ENCODE assay signal across 8 mouse cellular contexts in genomic region chr10:69351071-69351841, GRCm38 (mm10). TPM values are rescaled to one million over a fixed set of nuclear protein-coding genes. Genes with fewer than 3 reads are reported as not detected.
A peak's percentile ranks its signal among the peaks of the same experiment; 100 is the strongest.
DNase-seq lines count a peak whose midpoint lies in the region; ATAC-seq and TF ChIP-seq lines count a peak whose summit lies in the region.

No protein-coding gene starts in this region.

- H3K4me3 ChIP-seq in lung, embryonic 16.5 days (ENCODE audit: low read length): peak overlapping the region; percentile 92
- no peak overlapping the region for H3K4me3 ChIP-seq in lung, adult 2 months (replicated peaks; ENCODE audit: extremely low read depth, low read depth, low read length)
- peak overlapping the region; percentile 84 for H3K4me3 ChIP-seq in embryonic facial prominence, embryonic 11.5 days (ENCODE audit: low read depth, low read length)
- peak overlapping the region; percentile 67 for H3K4me3 ChIP-seq in hindbrain, postnatal 0 days (ENCODE audit: low read length)
- peak overlapping the region; percentile 81 for H3K4me3 ChIP-seq in macrophage (ENCODE audit: inconsistent target)

- peak; percentile 46 for ATAC-seq in lung, embryonic 16.5 days (ENCODE audit: low read depth)
- no peak for ATAC-seq in embryonic facial prominence, embryonic 11.5 days (replicated peaks; ENCODE audit: insufficient number of reproducible peaks, low FRiP score, low TSS enrichment, low read depth)
- no peak for ATAC-seq in hindbrain, postnatal 0 days

- peak overlapping the region; percentile 73 for H3K4me2 ChIP-seq in lung, embryonic 16.5 days (ENCODE audit: low read depth, low read length)
- peak overlapping the region; percentile 64 for H3K4me2 ChIP-seq in embryonic facial prominence, embryonic 11.5 days (ENCODE audit: low read depth, low read length)
- H3K4me2 ChIP-seq in hindbrain, postnatal 0 days (ENCODE audit: low read depth, low read length): peak overlapping the region; percentile 92

- H3K27me3 ChIP-seq in lung, embryonic 16.5 days (ENCODE audit: control insufficient read depth, insufficient read depth, low read depth, low read length): no peaks in the 10 kb centered on the region
- H3K27me3 ChIP-seq in embryonic facial prominence, embryonic 11.5 days (ENCODE audit: control insufficient read depth, insufficient read depth, low read length): no peaks in the 10 kb centered on the region
- H3K27me3 ChIP-seq in hindbrain, postnatal 0 days (ENCODE audit: insufficient read depth, low read length): no peaks in the 10 kb centered on the region

- no peak for TF ChIP-seq CTCF in lung, adult 2 months (IDR thresholded peaks at IDR 0.05; ENCODE audit: insufficient read depth, low read length)
- TF ChIP-seq CTCF in hindbrain, postnatal 0 days (IDR thresholded peaks at IDR 0.05; ENCODE audit: low read depth): no peak

- 4% methylated on average over 12 of the region's 12 CpGs for WGBS in lung, embryonic 16.5 days
- 15% methylated on average over 12 of the region's 12 CpGs for whole genome bisulfite sequencing in lung, adult 2 months
- 16% methylated on average over 12 of the region's 12 CpGs for WGBS in embryonic facial prominence, embryonic 11.5 days
- WGBS in hindbrain, postnatal 0 days: 17% methylated on average over 12 of the region's 12 CpGs
- WGBS in macrophage (ENCODE audit: missing documents): 2% methylated on average over 12 of the region's 12 CpGs

- TF ChIP-seq POLR2A in lung, adult 2 months (IDR thresholded peaks at IDR 0.05; ENCODE audit: borderline replicate concordance, extremely low read depth, low read depth, low read length): no peak

- H3K9ac ChIP-seq in lung, embryonic 16.5 days (ENCODE audit: low read length): peak overlapping the region; percentile 96
- peak overlapping the region; percentile 95 for H3K9ac ChIP-seq in embryonic facial prominence, embryonic 11.5 days (replicated peaks; ENCODE audit: low read length)
- H3K9ac ChIP-seq in hindbrain, postnatal 0 days (replicated peaks; ENCODE audit: low read length): peak overlapping the region; percentile 40

- peaks cover 38% of the 10 kb centered on the region for H3K4me1 ChIP-seq in lung, embryonic 16.5 days (replicated peaks; ENCODE audit: control insufficient read depth, insufficient read depth, low read length)
- H3K4me1 ChIP-seq in lung, adult 2 months (ENCODE audit: control insufficient read depth, insufficient read depth, low read length): peaks cover 5% of the 10 kb centered on the region; the same call in 1 of the 2 replicates
- no peaks in the 10 kb centered on the region; the same call in 1 of the 2 replicates for H3K4me1 ChIP-seq in embryonic facial prominence, embryonic 11.5 days (ENCODE audit: control insufficient read depth, insufficient read depth, low read length)
- H3K4me1 ChIP-seq in hindbrain, postnatal 0 days (ENCODE audit: insufficient read depth, low read length): peaks cover 7% of the 10 kb centered on the region

- peak overlapping the region; percentile 94 for H3K27ac ChIP-seq in lung, embryonic 16.5 days (ENCODE audit: low read length)
- H3K27ac ChIP-seq in embryonic facial prominence, embryonic 11.5 days (replicated peaks; ENCODE audit: low read depth, low read length): no peak overlapping the region; the same call in 1 of the 2 replicates
- H3K27ac ChIP-seq in hindbrain, postnatal 0 days: peak overlapping the region; percentile 46
- peak overlapping the region; percentile 73 for H3K27ac ChIP-seq in macrophage

- H3K9me3 ChIP-seq in lung, embryonic 16.5 days (ENCODE audit: control insufficient read depth, low read length): no peaks in the 10 kb centered on the region
- H3K9me3 ChIP-seq in embryonic facial prominence, embryonic 11.5 days (replicated peaks; ENCODE audit: control insufficient read depth, low read length): no peaks in the 10 kb centered on the region
- H3K9me3 ChIP-seq in hindbrain, postnatal 0 days (ENCODE audit: low read length): no peaks in the 10 kb centered on the region

- DNase-seq in lung, adult 2 months: no peak
- peak; percentile 34 for DNase-seq in embryonic facial prominence, embryonic 11.5 days (ENCODE audit: low spot score)
- DNase-seq in hindbrain, postnatal 0 days (ENCODE audit: low spot score): peak; percentile 19
- DNase-seq in frontal cortex, postnatal 36 days (ENCODE audit: low spot score in 2 of 2): no peak
- DNase-seq in right cerebral cortex, adult 18-20 months: no peak
- no peak for DNase-seq in frontal cortex, postnatal 25 days (ENCODE audit: low spot score in 2 of 2)

- peaks cover 36% of the 10 kb centered on the region for H3K36me3 ChIP-seq in lung, embryonic 16.5 days (ENCODE audit: control insufficient read depth, insufficient read depth, low read length)
- peaks cover 9% of the 10 kb centered on the region for H3K36me3 ChIP-seq in embryonic facial prominence, embryonic 11.5 days (replicated peaks; ENCODE audit: control insufficient read depth, insufficient read depth, low read depth, low read length)
- H3K36me3 ChIP-seq in hindbrain, postnatal 0 days (ENCODE audit: insufficient read depth, low read length): no peaks in the 10 kb centered on the region
- H3K36me3 ChIP-seq in macrophage (ENCODE audit: inconsistent target): 0 out of 2 replicates have a peak, but pooled peaks cover 5% of the 10 kb centered on the region

- H3K79me2 ChIP-seq in macrophage (ENCODE audit: inconsistent target): peaks cover 65% of the 10 kb centered on the region

RNA-seq across cellular contexts. Expression of gene Cdk1, which starts 1.5 kb away (rescaled TPM):
- 561 and 586 TPM in 2 replicates for polyA plus RNA-seq in lung, embryonic 16.5 days (2015; fragmentation: Nextera tagmentation; extraction: Ambion mirVana)
- 2.9 and 5.8 TPM in 2 replicates for polyA plus RNA-seq in lung, adult 2 months (2012; rRNA removed)
- polyA plus RNA-seq in embryonic facial prominence, embryonic 11.5 days (2014; fragmentation: Nextera tagmentation; extraction: Ambion mirVana): 507 and 508 TPM in 2 replicates
- total RNA-seq in hindbrain, postnatal 0 days (2014; rRNA removed): 28.1 and 44.3 TPM in 2 replicates
- 59.6 and 74.2 TPM in 2 replicates for polyA plus RNA-seq in hindbrain, postnatal 0 days (2015; fragmentation: Nextera tagmentation; extraction: Ambion mirVana)
- total RNA-seq in macrophage (2018; cell fraction: chromatin; rRNA removed): 10 to 100 TPM in 2 of 26 experiments, 1 to 10 TPM in 24; 1.9 to 21.3 (median 5.5) TPM
- total RNA-seq in macrophage (2018; cell fraction: cytosol; rRNA removed): 10 to 100 TPM; 14.3 to 40.4 (median 20.4) TPM
- 10 to 100 TPM in 3 of 26 experiments, 1 to 10 TPM in 23; 2.2 to 44.9 (median 6.0) TPM for total RNA-seq in macrophage (2018; cell fraction: nucleus; rRNA removed)
- 23.9 to 111 TPM (median 50.1 TPM) in 3 replicates for polyA plus RNA-seq in macrophage (2018)

RNA-seq across cellular contexts. Expression of gene Ank3, which starts 47.3 kb away (rescaled TPM):
- 19.0 and 20.3 TPM in 2 replicates for polyA plus RNA-seq in lung, embryonic 16.5 days (2015; fragmentation: Nextera tagmentation; extraction: Ambion mirVana)
- polyA plus RNA-seq in lung, adult 2 months (2012; rRNA removed): 19.2 and 23.3 TPM in 2 replicates
- 32.5 and 34.4 TPM in 2 replicates for polyA plus RNA-seq in embryonic facial prominence, embryonic 11.5 days (2014; fragmentation: Nextera tagmentation; extraction: Ambion mirVana)
- total RNA-seq in hindbrain, postnatal 0 days (2014; rRNA removed): 200 and 239 TPM in 2 replicates
- 58.7 and 60.1 TPM in 2 replicates for polyA plus RNA-seq in hindbrain, postnatal 0 days (2015; fragmentation: Nextera tagmentation; extraction: Ambion mirVana)
- total RNA-seq in macrophage (2018; cell fraction: chromatin; rRNA removed): 1 to 10 TPM in 1 of 26 experiments, under 1 TPM in 1, not detected in 24; 0.74 to 2.6 TPM
- not detected for total RNA-seq in macrophage (2018; cell fraction: cytosol; rRNA removed)
- total RNA-seq in macrophage (2018; cell fraction: nucleus; rRNA removed): not detected
- polyA plus RNA-seq in macrophage (2018): not detected in 3 replicates

Comparison
In these comparisons a context has a peak if more than half of its experiments do, and no peak if none do; other contexts are left out.
1. H3K9ac ChIP-seq: peak in every context shown above with its lines; median percentile 96 in lung, embryonic 16.5 days; 95 in embryonic facial prominence, embryonic 11.5 days; 40 in hindbrain, postnatal 0 days.
2. DNase-seq: peak in embryonic facial prominence, embryonic 11.5 days (single experiment) and hindbrain, postnatal 0 days (single experiment); none in lung, adult 2 months (single experiment), frontal cortex, postnatal 36 days (0 of 2), right cerebral cortex, adult 18-20 months (single experiment) and frontal cortex, postnatal 25 days (0 of 2).
3. RNA of gene Ank3, which starts 47.3 kb away (polyA plus RNA-seq): 58.7 to 60.1 TPM in hindbrain, postnatal 0 days, 32.5 to 34.4 TPM in embryonic facial prominence, embryonic 11.5 days, 19.2 to 23.3 TPM in lung, adult 2 months and 19.0 to 20.3 TPM in lung, embryonic 16.5 days; not detected in macrophage; every median in the first group is over 10 times any median in the second.
4. Peak in every context shown above with its lines, with median percentiles within 50 percentile points of each other: H3K4me2 ChIP-seq.